Mouse (Mus musculus): ENCODE measurements around the gene Ankrd17. TPM values are rescaled to one million over a fixed set of nuclear protein-coding genes. Genes with fewer than 3 reads are reported as not detected.
"Not testable (repeated sequence)": the region's sequence is repeated elsewhere in the genome, so short reads cannot be mapped to it uniquely, and the experiment has no call there.

The Ankrd17 gene
- polyA plus RNA-seq, 1 experiment from 2014 or later = 16.1 TPM

DNA sequence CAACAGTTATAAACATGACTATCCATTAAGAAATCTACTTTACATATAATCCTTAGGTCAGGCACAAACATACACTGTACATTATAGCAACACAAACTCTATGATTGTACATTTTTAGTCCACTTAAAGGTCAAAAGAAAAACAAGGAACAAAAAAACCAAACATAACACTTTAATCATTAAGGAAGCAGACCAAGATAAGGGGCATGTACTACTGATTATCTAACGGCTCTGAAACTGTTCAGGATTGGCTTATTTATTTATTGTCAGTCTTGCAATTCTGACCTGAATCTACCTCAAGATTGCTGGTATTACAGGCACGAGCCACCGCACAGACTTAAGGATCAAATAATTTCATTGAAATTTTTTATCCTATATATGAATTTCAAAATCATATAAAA, 87.0 kb downstream of the Ankrd17 start:
- Histone ChIP-seq H3K9me3 (ENCODE audit: control insufficient read depth, low read length) (no peaks in the 10 kb centered on the region), H3K9ac (ENCODE audit: low read depth, low read length) (no peak overlapping the region), H3K4me2 (ENCODE audit: low read depth, low read length) (no peak overlapping the region), H3K27me3 (replicated peaks; ENCODE audit: control insufficient read depth, insufficient read depth, low read length) (no peaks in the 10 kb centered on the region), H3K4me1 (ENCODE audit: control insufficient read depth, insufficient read depth, low read length) (no peaks in the 10 kb centered on the region), H3K27ac (ENCODE audit: low read length) (no peak overlapping the region), H3K36me3 (ENCODE audit: control insufficient read depth, insufficient read depth, low read length) (no peaks in the 10 kb centered on the region; the same call in 1 of the 2 replicates), H3K4me3 (ENCODE audit: low read length) (no peak overlapping the region)
- no peak; the same call in 1 of the 2 replicates for ATAC-seq
- 74% methylated on average over 3 of the region's 3 CpGs for WGBS

DNA sequence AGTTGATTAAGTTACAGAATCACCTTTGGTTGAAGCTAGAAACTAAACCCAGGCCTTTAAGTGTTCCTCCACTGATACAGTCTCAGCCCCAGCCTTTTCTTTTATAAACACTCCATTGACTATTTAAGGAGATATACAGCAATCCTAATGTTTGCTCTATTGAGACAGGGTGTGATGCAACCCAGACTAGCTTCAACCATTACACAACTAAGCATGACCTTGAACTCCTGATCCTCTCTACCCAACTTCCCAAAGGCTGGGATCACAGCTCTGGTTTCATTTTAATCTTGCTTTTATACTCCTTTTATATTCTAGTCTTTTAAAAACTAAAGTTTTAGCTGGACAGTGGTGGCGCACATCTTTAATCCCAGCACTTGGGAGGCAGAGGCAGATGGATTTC, 88.9 kb downstream of the Ankrd17 start:
- peak; percentile 62 for ATAC-seq
- no peaks in the 10 kb centered on the region for H3K9me3 ChIP-seq (ENCODE audit: control insufficient read depth, low read length)

GRCm38 (mm10) chr5:90274806-90275205, 91.6 kb downstream of the Ankrd17 start:
- Histone ChIP-seq H3K36me3 (ENCODE audit: control insufficient read depth, insufficient read depth, low read length) (no peaks in the 10 kb centered on the region; the same call in 1 of the 2 replicates), H3K4me1 (ENCODE audit: control insufficient read depth, insufficient read depth, low read length) (no peaks in the 10 kb centered on the region), H3K4me2 (ENCODE audit: low read depth, low read length) (no peak overlapping the region), H3K9ac (ENCODE audit: low read depth, low read length) (no peak overlapping the region), H3K27me3 (replicated peaks; ENCODE audit: control insufficient read depth, insufficient read depth, low read length) (no peaks in the 10 kb centered on the region), H3K27ac (ENCODE audit: low read length) (no peak overlapping the region), H3K4me3 (ENCODE audit: low read length) (no peak overlapping the region), H3K9me3 (ENCODE audit: control insufficient read depth, low read length) (no peaks in the 10 kb centered on the region)
- WGBS = 85% methylated on average over 1 of the region's 1 CpGs
- no peak for ATAC-seq

More for the DNA sequence above, 88.9 kb downstream of the Ankrd17 start:
- H3K4me3 ChIP-seq (ENCODE audit: low read length) = no peak overlapping the region
- H3K4me2 ChIP-seq (ENCODE audit: low read depth, low read length) = no peak overlapping the region
- no peak overlapping the region for H3K27ac ChIP-seq (ENCODE audit: low read length)
- WGBS = 97% methylated on average over 1 of the region's 1 CpGs
- no peaks in the 10 kb centered on the region for H3K4me1 ChIP-seq (ENCODE audit: control insufficient read depth, insufficient read depth, low read length)
- H3K9ac ChIP-seq (ENCODE audit: low read depth, low read length) = no peak overlapping the region
- H3K36me3 ChIP-seq (ENCODE audit: control insufficient read depth, insufficient read depth, low read length) = no peaks in the 10 kb centered on the region; the same call in 1 of the 2 replicates
- H3K27me3 ChIP-seq (replicated peaks; ENCODE audit: control insufficient read depth, insufficient read depth, low read length) = no peaks in the 10 kb centered on the region

DNA sequence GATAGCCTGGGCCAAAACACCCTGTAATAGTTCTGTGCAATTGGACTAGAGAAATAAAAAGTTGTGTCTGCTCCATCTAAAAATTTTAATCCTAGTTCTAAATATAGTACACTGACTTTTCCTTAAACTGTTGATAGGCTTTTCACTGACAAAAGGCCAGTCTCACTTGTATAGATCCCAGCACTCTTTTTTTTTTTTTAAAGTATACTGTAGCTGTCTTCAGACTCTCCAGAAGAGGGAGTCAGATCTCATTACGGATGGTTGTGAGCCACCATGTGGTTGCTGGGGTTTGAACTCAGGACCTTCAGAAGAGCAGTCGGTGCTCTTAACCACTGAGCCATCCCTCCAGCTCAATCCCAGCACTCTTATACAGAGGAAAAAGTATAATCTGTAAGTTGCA, 104.1 kb downstream of the Ankrd17 start:
- H3K9me3 ChIP-seq (ENCODE audit: control insufficient read depth, low read length); H3K4me1 ChIP-seq (ENCODE audit: control insufficient read depth, insufficient read depth, low read length); H3K4me2 ChIP-seq (ENCODE audit: low read depth, low read length); H3K4me3 ChIP-seq (ENCODE audit: low read length); H3K27ac ChIP-seq (ENCODE audit: low read length); H3K9ac ChIP-seq (ENCODE audit: low read depth, low read length); H3K36me3 ChIP-seq (ENCODE audit: control insufficient read depth, insufficient read depth, low read length); H3K27me3 ChIP-seq (replicated peaks; ENCODE audit: control insufficient read depth, insufficient read depth, low read length); ATAC-seq: not testable (repeated sequence)
- 70% methylated on average over 2 of the region's 2 CpGs for WGBS

DNA sequence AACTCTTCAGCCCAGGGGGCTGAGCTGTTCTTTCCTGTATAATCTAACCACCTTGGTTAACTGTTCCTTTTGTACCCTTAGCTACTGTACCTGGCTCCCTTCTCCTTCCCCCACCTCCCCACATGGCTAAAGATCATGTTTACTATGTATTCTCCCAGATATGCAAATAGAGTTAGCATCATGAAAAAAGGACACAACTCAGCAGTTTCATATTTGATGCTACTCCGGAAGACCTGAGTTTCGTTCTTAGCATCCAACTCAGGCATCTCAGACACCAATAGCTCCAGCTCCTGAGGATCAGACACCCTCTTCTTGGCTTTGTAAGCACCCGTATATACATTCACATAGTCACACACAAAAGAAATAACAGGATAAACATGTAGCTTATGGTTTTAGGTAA, 109.4 kb downstream of the Ankrd17 start:
- no peak for ATAC-seq
- Histone ChIP-seq H3K4me1 (ENCODE audit: control insufficient read depth, insufficient read depth, low read length) (no peaks in the 10 kb centered on the region), H3K9ac (ENCODE audit: low read depth, low read length) (no peak overlapping the region), H3K27ac (ENCODE audit: low read length) (no peak overlapping the region), H3K36me3 (ENCODE audit: control insufficient read depth, insufficient read depth, low read length) (peaks cover 7% of the 10 kb centered on the region), H3K4me2 (ENCODE audit: low read depth, low read length) (no peak overlapping the region), H3K9me3 (ENCODE audit: control insufficient read depth, low read length) (no peaks in the 10 kb centered on the region), H3K4me3 (ENCODE audit: low read length) (no peak overlapping the region), H3K27me3 (replicated peaks; ENCODE audit: control insufficient read depth, insufficient read depth, low read length) (no peaks in the 10 kb centered on the region)
- WGBS = 93% methylated on average over 3 of the region's 3 CpGs

DNA sequence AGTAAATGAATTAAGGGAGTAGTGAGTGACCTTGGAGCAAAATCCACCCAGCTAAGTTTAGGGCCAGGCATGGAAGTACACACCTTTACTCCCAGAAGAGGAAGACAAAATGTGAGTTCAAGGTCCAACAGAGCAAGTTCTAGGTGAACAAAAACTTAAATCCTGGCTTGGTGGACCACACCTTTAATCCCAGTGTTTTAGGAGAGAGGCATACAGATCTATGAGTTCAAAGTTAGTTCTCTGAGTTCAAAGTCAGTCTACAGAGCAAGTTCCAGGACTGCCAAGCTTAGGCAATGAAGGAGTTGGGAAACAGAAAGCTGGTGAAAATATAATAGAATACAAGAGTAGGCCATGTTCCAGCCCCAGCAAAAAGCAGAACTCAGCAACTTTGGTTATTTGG, 118.9 kb downstream of the Ankrd17 start:
- no peak overlapping the region for H3K4me3 ChIP-seq (ENCODE audit: low read length)
- peaks cover 42% of the 10 kb centered on the region for H3K36me3 ChIP-seq (ENCODE audit: control insufficient read depth, insufficient read depth, low read length)
- peak; percentile 56; the same call in 1 of the 2 replicates for ATAC-seq
- no peaks in the 10 kb centered on the region for H3K9me3 ChIP-seq (ENCODE audit: control insufficient read depth, low read length)
- no peak overlapping the region for H3K4me2 ChIP-seq (ENCODE audit: low read depth, low read length)
- H3K27ac ChIP-seq (ENCODE audit: low read length) = no peak overlapping the region
- no peak overlapping the region for H3K9ac ChIP-seq (ENCODE audit: low read depth, low read length)
- H3K4me1 ChIP-seq (ENCODE audit: control insufficient read depth, insufficient read depth, low read length) = no peaks in the 10 kb centered on the region
- no peaks in the 10 kb centered on the region for H3K27me3 ChIP-seq (replicated peaks; ENCODE audit: control insufficient read depth, insufficient read depth, low read length)

GRCm38 (mm10) chr5:90246987-90247386, 119.4 kb downstream of the Ankrd17 start:
- Histone ChIP-seq H3K9ac (ENCODE audit: low read depth, low read length) (no peak overlapping the region), H3K36me3 (ENCODE audit: control insufficient read depth, insufficient read depth, low read length) (peaks cover 44% of the 10 kb centered on the region), H3K4me2 (ENCODE audit: low read depth, low read length) (no peak overlapping the region), H3K9me3 (ENCODE audit: control insufficient read depth, low read length) (no peaks in the 10 kb centered on the region), H3K4me1 (ENCODE audit: control insufficient read depth, insufficient read depth, low read length) (no peaks in the 10 kb centered on the region), H3K27me3 (replicated peaks; ENCODE audit: control insufficient read depth, insufficient read depth, low read length) (no peaks in the 10 kb centered on the region), H3K4me3 (ENCODE audit: low read length) (no peak overlapping the region), H3K27ac (ENCODE audit: low read length) (no peak overlapping the region)
- ATAC-seq = no peak
- 84% methylated on average over 2 of the region's 2 CpGs for WGBS

- Histone ChIP-seq H3K36me3 (ENCODE audit: control insufficient read depth, insufficient read depth, low read length) (peaks cover 43% of the 10 kb centered on the region), H3K27ac (ENCODE audit: low read length) (no peak overlapping the region)
- ATAC-seq = peak; percentile 64
Measured at GRCm38 (mm10) chr5:90246567-90246966, 119.8 kb downstream of the Ankrd17 start.

GRCm38 (mm10) chr5:90245416-90245815, 121.0 kb downstream of the Ankrd17 start:
- H3K9ac ChIP-seq (ENCODE audit: low read depth, low read length) = no peak overlapping the region
- no peaks in the 10 kb centered on the region for H3K4me1 ChIP-seq (ENCODE audit: control insufficient read depth, insufficient read depth, low read length)
- no peak for ATAC-seq
- H3K4me3 ChIP-seq (ENCODE audit: low read length) = no peak overlapping the region
- H3K9me3 ChIP-seq (ENCODE audit: control insufficient read depth, low read length) = no peaks in the 10 kb centered on the region
- no peak overlapping the region for H3K27ac ChIP-seq (ENCODE audit: low read length)
- 64% methylated on average over 4 of the region's 4 CpGs for WGBS
- H3K4me2 ChIP-seq (ENCODE audit: low read depth, low read length) = no peak overlapping the region
- H3K27me3 ChIP-seq (replicated peaks; ENCODE audit: control insufficient read depth, insufficient read depth, low read length) = no peaks in the 10 kb centered on the region
- peaks cover 40% of the 10 kb centered on the region for H3K36me3 ChIP-seq (ENCODE audit: control insufficient read depth, insufficient read depth, low read length)

More at GRCm38 (mm10) chr5:90246567-90246966, 119.8 kb downstream of the Ankrd17 start:
- 82% methylated on average over 4 of the region's 4 CpGs for WGBS
- Histone ChIP-seq H3K9me3 (ENCODE audit: control insufficient read depth, low read length) (no peaks in the 10 kb centered on the region), H3K27me3 (replicated peaks; ENCODE audit: control insufficient read depth, insufficient read depth, low read length) (no peaks in the 10 kb centered on the region), H3K4me3 (ENCODE audit: low read length) (no peak overlapping the region), H3K9ac (ENCODE audit: low read depth, low read length) (no peak overlapping the region), H3K4me2 (ENCODE audit: low read depth, low read length) (no peak overlapping the region), H3K4me1 (ENCODE audit: control insufficient read depth, insufficient read depth, low read length) (no peaks in the 10 kb centered on the region)

DNA sequence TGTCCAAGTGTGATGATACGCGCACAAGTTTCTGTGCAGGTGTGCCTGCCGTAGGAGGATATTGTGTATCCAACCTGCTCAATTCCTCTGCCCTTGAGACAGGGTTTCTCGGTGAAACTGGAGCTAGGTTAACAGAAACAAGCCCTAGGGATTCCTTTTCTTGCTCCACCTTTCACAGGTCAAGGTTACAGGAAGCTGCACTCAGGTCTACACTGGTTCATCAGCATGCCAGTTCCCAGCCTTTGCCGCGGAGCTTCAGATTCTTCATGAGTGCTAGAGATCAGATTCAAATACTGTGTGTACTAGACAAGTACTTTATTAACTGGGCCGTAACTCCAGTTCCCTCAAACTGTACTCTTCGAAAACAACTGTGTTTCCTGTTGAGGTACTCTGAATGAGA, 131.2 kb downstream of the Ankrd17 start:
- 95% methylated on average over 8 of the region's 8 CpGs for WGBS
- no peak for ATAC-seq
- H3K4me2 ChIP-seq (ENCODE audit: low read depth, low read length) = no peak overlapping the region
- no peaks in the 10 kb centered on the region for H3K9me3 ChIP-seq (ENCODE audit: control insufficient read depth, low read length)
- no peaks in the 10 kb centered on the region for H3K27me3 ChIP-seq (replicated peaks; ENCODE audit: control insufficient read depth, insufficient read depth, low read length)
- H3K4me3 ChIP-seq (ENCODE audit: low read length) = no peak overlapping the region
- peaks cover 13% of the 10 kb centered on the region for H3K36me3 ChIP-seq (ENCODE audit: control insufficient read depth, insufficient read depth, low read length)
- no peak overlapping the region for H3K27ac ChIP-seq (ENCODE audit: low read length)
- H3K9ac ChIP-seq (ENCODE audit: low read depth, low read length) = no peak overlapping the region
- H3K4me1 ChIP-seq (ENCODE audit: control insufficient read depth, insufficient read depth, low read length) = no peaks in the 10 kb centered on the region
